Mouse (Mus musculus) olfactory bulb, adult 2 months (tissue): ENCODE results near the gene Pde6d.

Experiments used
- CTCF ChIP-seq: fragments of 200-500 bp; IDR thresholded peaks from 2 replicates; pipeline ENCODE4 v1.5.1; 2012; ENCODE audit warnings: low read depth, mild to moderate bottlenecking, low read length, moderate library complexity; ENCODE audit not compliant: insufficient read depth
- POLR2A ChIP-seq: fragments of 200-500 bp; IDR thresholded peaks from 2 replicates; pipeline ENCODE4 v1.6.1; 2012; ENCODE audit warnings: mild to moderate bottlenecking, low read depth, low read length, moderate library complexity; ENCODE audit not compliant: insufficient read depth

DNA sequence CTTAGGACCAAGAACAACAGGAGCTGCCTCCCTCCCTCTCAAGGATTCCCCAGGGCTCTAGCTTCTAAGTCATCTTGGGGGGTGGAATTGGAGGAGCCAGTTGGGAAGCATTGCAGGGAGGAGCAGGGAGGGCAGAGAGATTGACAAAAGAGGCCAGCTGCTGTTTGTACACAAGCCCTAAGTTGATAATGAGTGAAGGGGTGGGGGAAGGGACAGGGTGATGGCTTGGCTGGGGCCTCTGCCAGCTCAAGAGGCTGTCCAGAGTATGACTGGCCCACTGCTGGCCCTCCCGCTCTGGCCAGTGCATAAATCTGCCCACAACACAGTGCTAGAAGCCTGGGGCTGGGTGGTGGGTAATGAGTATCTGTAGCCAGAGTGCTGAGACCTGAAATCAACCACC lies 77.0 kb downstream of the Pde6d start:
- TF ChIP-seq POLR2A = no peak
- no peak for TF ChIP-seq CTCF
